Mouse (Mus musculus) lung, postnatal 25 days (tissue): Measurements from ENCODE around the gene Atp6v1fnb.

Experiments used
- DNase-seq: peaks from one replicate; pipeline ENCODE4 v3.0.0; 2022; ENCODE audit warnings: low spot score

Gene Atp6v1fnb

GRCm38 (mm10) chr6:29471137-29471536, at the start of gene Atp6v1fnb:
Gene Atp6v1fnb (plus strand): TSS chr6:29471437.
- no peak for DNase-seq

DNA sequence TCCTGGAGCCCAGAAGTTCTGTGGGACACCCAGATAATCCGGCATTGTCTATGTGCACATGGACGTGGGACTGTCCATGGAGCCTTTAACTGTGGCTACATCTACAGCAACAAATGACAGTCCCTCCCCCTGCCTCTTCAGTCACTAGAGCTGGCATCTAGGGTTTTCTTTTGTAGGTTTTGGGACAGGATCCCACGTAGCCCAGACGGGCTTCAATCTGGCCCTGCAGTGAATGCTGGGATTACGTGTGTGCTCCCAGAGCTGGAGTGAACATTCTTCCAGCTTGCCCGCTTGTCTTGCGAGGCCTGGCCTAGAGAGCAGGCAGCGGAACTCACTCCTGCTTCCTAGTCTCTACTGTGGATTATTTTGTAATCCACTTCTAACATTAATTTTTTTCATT, 46.1 kb upstream of the Atp6v1fnb start:
- DNase-seq = no peak

DNA sequence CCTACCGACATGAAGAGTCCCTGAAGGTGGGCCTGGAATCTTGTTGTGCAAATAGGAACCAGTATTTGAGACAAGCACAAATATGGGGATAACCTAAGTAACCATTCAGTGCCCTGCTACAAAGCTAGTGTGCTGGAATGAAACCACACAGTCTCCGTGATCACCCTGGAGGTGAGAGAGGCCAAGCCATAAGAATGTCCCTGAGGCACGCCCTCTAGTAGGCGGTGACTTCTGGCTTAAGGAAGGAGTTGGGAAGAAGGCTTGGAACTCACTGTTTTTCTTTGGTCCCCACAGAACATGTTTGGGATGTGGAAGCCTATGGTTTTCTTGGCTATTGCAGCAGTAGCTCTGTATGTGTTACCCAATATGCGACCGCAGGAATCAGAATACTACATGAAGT, 44.9 kb upstream of the Atp6v1fnb start:
- DNase-seq = no peak

GRCm38 (mm10) chr6:29428171-29428570, 43.1 kb upstream of the Atp6v1fnb start:
- DNase-seq = no peak

DNA sequence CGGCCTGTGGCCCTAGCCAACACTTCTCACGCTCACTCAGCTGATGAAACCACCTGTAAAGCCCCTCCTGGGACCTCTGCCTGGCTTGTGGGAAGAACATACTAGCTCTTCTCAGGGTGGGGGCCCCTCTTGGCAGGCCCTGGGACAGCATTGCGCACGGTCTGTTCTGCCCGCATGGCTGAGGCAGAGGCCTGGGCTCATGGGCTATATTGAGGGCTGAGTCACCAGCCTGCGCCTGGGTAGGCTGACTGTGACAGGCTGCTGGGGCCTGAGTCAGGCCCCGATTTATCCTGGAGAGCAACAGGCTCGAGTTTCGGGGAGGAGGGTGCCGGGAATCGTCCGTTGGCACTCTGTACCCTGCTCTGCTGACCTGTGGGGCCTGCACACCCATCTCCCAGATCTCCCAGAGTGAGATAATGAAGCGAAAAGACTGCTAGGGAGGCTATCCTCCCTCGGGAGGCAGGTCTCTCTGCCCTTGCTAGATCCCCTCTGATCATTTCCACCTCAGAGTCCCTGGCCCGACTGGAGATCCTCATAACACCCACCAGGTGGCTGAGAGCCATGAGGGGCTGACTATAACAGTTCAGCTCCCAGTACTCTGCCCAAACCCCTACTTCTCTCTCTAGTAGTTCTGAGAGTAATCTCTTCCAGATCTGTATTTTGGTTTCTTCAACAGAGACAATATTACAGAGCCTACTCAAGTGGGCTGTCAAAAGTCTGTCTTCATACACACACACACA, 40.4 kb upstream of the Atp6v1fnb start:
- no peak for DNase-seq

GRCm38 (mm10) chr6:29431473-29431872, 39.8 kb upstream of the Atp6v1fnb start:
- no peak for DNase-seq

DNA sequence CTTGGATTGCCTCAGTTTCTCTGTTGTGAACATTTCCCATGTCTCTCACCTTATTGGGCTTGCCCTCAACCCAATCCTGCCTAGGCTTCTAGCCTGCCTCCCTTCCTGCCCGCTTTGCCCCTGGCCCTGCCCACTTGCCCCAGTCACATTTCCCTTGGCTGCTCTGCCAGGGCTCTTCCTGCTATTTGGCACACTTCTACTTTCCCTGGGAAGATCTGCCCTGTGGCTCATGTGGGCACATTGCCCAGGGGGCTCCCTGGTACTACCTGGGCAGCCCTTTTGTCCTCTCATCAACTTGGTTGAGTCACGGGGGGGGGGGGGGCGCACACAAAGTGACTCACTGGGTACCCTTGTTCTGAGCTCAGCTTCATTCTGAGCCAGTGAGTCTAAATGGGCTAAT, 39.1 kb upstream of the Atp6v1fnb start:
- no peak for DNase-seq

DNA sequence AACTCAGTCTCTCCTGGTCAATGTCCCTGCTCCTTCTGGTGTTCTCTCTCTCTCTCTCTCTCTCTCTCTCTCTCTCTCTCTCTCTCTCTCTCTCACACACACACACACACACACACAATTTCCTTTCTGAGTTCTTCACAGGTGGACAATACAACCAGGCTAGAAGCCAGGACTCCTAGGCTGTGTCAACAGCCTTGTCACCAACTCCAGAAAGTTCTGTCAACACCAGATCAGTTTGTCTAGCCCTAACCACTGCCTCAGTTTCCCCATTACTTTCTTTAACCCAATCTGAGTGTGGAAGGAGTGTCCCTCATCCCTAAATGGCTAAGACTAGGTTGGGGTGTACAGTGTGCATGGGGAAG, 38.6 kb upstream of the Atp6v1fnb start:
- no peak for DNase-seq

DNA sequence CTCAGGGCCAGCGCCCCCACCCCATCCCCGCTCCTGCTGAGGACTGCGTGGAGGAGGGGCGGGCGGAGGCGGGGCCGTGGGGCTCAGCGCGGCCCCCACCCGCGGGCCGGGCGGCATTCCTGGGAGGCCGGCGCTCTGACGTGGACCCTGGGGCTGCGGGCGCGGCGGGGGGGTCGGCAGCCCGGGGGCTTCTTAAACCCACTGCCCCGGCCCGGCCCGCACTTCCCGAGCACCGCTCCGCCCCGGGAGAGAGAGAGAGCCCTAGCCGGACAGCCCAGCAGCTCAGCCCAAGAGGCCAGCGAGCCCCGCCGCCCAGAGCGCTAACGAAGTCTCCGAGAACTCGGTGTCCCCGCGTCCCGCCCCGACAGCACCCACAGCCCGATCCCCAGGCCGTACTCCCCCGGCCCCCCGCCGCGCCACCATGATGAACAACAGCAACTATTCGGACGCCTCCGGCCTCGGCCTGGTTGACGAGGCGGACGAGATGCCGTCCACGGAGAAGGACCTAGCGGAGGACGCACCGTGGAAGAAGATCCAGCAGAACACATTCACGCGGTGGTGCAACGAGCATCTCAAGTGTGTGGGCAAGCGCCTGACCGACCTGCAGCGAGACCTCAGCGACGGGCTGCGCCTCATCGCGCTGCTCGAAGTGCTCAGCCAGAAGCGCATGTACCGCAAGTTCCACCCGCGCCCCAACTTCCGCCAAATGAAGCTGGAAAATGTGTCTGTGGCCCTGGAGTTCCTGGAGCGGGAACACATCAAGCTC, 38.0 kb upstream of the Atp6v1fnb start, which contains the start of gene Flnc:
Flnc (plus strand) TSS at position 219 of the 766 bp plus-strand sequence.
- DNase-seq = no peak

- DNase-seq = no peak
These were observed 37.1 kb upstream of the Atp6v1fnb start for GRCm38 (mm10) chr6:29433804-29434795.

DNA sequence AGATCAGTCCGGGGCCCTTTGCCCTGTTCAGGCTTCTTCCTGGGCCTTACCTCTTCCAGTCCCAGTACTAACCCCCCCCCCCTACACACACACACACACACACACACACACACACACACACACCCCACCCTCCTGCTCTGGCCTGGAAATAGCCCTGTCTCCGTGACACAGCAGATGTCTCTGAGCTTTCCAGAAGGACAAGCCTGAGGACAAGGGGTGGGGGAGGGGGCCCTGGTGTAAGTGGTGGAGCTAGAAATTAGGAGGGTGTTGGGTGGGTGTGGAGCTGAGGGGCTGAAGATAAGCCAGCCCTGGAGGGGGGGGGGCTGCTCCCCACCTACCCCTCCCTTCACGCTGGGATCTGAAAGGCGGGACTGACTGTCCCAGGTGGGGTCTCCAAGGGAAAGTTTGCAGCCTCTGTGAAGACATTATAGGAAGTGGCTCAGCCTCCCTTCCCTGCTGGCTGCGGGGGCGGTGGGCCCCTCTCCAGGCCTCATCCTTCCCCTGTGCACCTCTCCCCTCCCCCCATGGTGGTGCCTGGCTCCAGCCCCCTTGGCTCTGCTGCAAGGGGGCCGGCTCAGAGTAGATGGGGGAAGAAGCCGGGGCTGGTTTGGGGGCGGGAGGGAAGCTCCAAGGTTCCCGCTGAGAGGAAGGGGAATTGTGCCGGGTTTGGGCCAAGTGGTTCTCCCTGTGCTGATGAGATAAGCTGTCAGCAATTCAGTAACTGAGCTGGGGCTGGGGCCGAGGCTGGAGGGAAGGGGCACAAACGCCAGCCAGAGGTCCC, 36.1 kb upstream of the Atp6v1fnb start:
- DNase-seq = no peak

DNA sequence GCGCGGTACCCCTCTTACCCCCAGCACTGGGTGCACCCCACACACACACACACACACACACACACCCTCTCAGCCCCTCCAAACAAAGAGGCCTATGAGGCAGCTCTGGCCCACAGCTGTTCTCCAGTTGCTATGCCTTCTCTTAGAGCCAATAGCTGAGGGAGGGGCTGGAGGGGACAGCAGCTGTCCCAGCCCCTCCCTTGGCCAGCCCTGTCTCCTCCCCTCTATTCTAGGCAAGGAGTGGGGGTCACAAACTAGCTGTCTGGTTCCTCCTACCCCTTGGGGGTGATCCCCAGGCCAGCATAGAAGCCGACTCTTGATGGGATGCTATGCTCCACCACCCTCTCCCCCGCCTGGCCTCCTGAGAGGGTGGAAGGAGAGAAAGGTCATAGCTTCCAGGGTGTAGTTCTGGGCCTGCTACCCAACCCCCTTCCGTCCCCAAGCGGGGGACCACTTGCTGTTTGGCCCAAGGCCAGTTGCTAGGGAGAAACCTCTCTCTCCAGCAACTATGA, 35.2 kb upstream of the Atp6v1fnb start:
- no peak for DNase-seq

GRCm38 (mm10) chr6:29436461-29436934, 34.7 kb upstream of the Atp6v1fnb start:
- DNase-seq = peak; percentile 44

GRCm38 (mm10) chr6:29439251-29439650, 32.0 kb upstream of the Atp6v1fnb start:
- no peak for DNase-seq

DNA sequence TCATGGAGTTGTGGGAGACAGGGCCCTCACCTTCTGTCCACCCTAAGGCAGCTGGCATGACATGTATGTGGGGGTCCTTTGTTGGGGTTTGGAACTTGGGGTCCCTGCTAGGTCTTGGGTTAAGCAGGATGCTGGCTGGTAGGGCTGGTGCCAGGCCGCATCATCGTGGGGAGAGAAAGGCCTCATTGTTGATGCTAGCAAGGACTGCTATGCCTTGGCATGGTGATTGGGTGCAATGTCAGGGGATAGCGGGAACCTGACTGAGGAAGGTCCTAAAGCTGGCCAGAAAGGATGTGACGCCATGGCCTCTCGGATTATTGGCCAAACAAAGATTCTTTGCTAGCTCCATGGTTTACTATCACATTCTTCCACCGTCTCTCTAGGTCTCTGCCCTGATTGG, 31.4 kb upstream of the Atp6v1fnb start:
- DNase-seq = no peak

DNA sequence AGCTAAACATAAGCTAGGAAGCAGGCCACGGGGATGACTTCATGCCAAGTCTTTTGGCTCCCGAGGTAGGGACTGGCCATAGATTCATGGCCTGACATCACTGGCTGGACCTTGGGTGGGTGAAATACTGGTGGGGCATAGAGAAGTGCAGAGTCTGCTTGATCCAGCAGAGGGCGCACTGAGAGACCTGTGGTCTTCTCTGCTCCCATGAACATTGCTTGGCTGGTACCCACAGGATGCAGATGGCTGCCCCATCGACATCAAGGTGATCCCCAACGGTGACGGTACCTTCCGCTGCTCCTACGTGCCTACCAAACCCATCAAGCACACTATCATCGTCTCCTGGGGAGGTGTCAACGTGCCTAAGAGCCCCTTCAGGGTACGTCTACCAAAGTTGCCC, 26.5 kb upstream of the Atp6v1fnb start:
- no peak for DNase-seq

- DNase-seq = peak; percentile 24
These were observed 25.9 kb upstream of the Atp6v1fnb start for GRCm38 (mm10) chr6:29445354-29445753.

DNA sequence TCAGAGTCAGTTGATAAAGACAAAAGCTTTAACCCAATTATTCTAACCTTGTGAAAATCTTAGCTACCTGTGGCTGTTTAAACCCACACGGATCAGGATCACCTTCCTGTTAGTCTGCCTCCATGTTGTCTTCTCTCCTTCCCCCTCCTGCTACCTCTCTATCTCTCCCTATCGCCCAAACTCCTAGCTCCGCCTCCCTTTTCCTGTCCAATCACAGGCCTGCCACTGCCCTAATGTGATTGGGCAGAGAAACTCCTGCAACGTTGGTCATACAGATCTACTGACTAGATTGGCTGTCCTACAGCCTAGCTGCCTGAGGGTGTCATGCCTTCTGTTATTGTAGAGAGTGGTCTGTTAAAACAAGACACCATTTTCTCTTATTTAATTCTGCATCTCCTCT, 21.4 kb upstream of the Atp6v1fnb start:
- no peak for DNase-seq

GRCm38 (mm10) chr6:29450667-29451066, 20.6 kb upstream of the Atp6v1fnb start:
- no peak for DNase-seq

DNA sequence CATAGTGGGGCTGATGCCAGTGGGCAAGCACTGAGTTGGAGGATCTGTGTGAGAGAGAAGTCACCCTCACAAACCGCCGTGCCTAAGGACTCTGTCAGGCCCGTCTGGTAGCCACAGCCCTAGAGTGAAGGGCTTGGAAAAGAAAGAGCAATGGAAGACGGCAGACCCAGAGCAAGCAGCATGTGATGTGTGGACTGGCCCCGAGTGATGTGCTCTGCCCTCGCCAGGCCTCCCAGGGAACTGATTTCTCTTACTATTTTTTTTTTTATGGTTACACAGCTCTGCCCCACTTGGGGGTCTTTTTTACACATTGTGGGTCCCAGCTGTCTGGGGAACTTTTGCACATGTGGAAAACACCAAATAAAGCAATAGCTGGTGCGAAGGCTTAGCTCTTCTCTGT, 9.7 kb upstream of the Atp6v1fnb start:
- DNase-seq = no peak

DNA sequence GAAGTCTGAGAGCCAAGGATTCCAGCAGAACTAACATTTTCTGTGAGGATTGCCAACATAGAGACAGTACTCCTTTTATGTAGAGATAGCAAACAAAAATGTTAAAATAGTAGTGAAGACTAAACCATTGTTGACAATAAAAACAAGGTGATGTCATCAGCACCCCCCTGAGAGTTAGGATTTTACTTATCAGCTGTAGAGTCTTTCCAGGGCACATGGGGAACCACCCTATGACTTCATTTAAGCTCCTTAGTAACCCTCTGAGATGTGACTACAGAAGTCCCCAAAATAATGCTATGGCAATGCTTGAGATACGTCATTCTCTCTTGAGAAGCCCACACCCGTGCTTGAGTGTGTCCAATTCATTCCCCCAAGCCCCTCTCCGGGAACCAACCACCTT, 7.8 kb upstream of the Atp6v1fnb start:
- DNase-seq = no peak
